Mouse (Mus musculus) megakaryocyte-erythroid progenitor cell, adult 5 weeks (primary cell): ENCODE results near the gene Rab39b. TPM values are rescaled to one million over a fixed set of nuclear protein-coding genes. Genes with fewer than 3 reads are reported as not detected.

Experiments
- polyA plus RNA-seq: library from polyadenylated mRNA; stranded (reverse); fragments of >175 nt; gene quantifications from 2 replicates; pipeline ENCODE4 v1.2.3, GENCODE M21; 2012

Gene Rab39b
- 0.05 TPM in 1 of 2 replicates, not detected in the other for polyA plus RNA-seq

GRCm38 (mm10) chrX:75577582-75578324 lies at the start of gene Rab39b:
TSS of gene Rab39b (minus strand) at chrX:75578231.

Other genes starting within 250 kb of the Rab39b start
- 1.7 and 2.3 TPM in 2 replicates for gene Fundc2, start 195.8 kb downstream of the Rab39b start, polyA plus RNA-seq
- 0.05 TPM in 1 of 2 replicates, not detected in the other for gene F8, start 195.6 kb downstream of the Rab39b start, polyA plus RNA-seq
- 4.1 and 7.5 TPM in 2 replicates for gene Cmc4, start 161.6 kb downstream of the Rab39b start, polyA plus RNA-seq
- 0.26 and 0.30 TPM in 2 replicates for gene Mtcp1, start 161.6 kb downstream of the Rab39b start, polyA plus RNA-seq
- gene Brcc3, start 161.6 kb downstream of the Rab39b start, polyA plus RNA-seq, result 1.2 and 1.5 TPM in 2 replicates
- gene Vbp1, start 63.9 kb downstream of the Rab39b start, polyA plus RNA-seq, result 4.1 and 6.0 TPM in 2 replicates